Mouse (Mus musculus): ENCODE data around the gene Zscan25. TPM values are rescaled to one million over a fixed set of nuclear protein-coding genes. Genes with fewer than 3 reads are reported as not detected.
"Not testable (repeated sequence)": the region's sequence is repeated elsewhere in the genome, so short reads cannot be mapped to it uniquely, and the experiment has no call there.

Gene Zscan25
- polyA plus RNA-seq, 1 experiment from 2014 or later = 0.22 TPM

- no peak for ATAC-seq (ENCODE audit: low read depth)
- Histone ChIP-seq H3K36me3 (ENCODE audit: control insufficient read depth, insufficient read depth) (peaks cover 39% of the 10 kb centered on the region), H3K4me3 (ENCODE audit: low read depth, low read length) (no peak overlapping the region), H3K4me1 (ENCODE audit: control insufficient read depth, low read depth, low read length) (no peaks in the 10 kb centered on the region), H3K27me3 (ENCODE audit: control insufficient read depth, insufficient read depth, low read depth, low read length) (no peaks in the 10 kb centered on the region), H3K27ac (ENCODE audit: low read length) (no peak overlapping the region), H3K9ac (ENCODE audit: low read depth, low read length) (no peak overlapping the region), H3K4me2 (ENCODE audit: low read depth, low read length) (no peak overlapping the region), H3K9me3 (replicated peaks; ENCODE audit: control insufficient read depth, low read length) (no peaks in the 10 kb centered on the region)
- 89% methylated on average over 16 of the region's 16 CpGs for WGBS (ENCODE audit: insufficient replicate concordance)
These were observed 10.4 kb downstream of the Zscan25 start for GRCm38 (mm10) chr5:145290697-145291096.

DNA sequence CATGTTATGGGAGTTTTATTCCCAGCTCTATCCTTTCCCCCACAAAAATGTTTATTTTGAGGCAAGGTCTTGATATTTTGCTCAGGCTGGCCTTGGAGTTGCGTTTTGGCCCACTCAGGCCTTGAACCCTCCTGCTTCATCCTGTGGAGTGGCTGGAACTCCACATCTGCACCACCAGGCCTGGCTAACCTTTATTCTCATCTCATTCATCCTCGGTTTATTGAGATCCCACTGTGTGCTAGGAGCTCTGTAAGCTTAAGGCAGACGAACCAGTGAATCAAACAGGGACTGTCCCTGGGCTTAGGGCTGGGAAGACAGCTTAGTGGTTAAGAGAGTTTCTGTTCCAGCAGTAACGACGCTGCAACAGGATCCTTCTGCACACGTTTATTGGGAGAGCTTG, 12.1 kb downstream of the Zscan25 start:
- Histone ChIP-seq H3K36me3 (ENCODE audit: control insufficient read depth, insufficient read depth) (peaks cover 32% of the 10 kb centered on the region), H3K27ac (ENCODE audit: low read length) (no peak overlapping the region), H3K9me3 (replicated peaks; ENCODE audit: control insufficient read depth, low read length) (no peaks in the 10 kb centered on the region), H3K4me2 (ENCODE audit: low read depth, low read length) (no peak overlapping the region), H3K27me3 (ENCODE audit: control insufficient read depth, insufficient read depth, low read depth, low read length) (no peaks in the 10 kb centered on the region), H3K4me3 (ENCODE audit: low read depth, low read length) (no peak overlapping the region), H3K4me1 (ENCODE audit: control insufficient read depth, low read depth, low read length) (no peaks in the 10 kb centered on the region), H3K9ac (ENCODE audit: low read depth, low read length) (no peak overlapping the region)
- 84% methylated on average over 6 of the region's 6 CpGs for WGBS (ENCODE audit: insufficient replicate concordance)
- ATAC-seq (ENCODE audit: low read depth) = no peak

DNA sequence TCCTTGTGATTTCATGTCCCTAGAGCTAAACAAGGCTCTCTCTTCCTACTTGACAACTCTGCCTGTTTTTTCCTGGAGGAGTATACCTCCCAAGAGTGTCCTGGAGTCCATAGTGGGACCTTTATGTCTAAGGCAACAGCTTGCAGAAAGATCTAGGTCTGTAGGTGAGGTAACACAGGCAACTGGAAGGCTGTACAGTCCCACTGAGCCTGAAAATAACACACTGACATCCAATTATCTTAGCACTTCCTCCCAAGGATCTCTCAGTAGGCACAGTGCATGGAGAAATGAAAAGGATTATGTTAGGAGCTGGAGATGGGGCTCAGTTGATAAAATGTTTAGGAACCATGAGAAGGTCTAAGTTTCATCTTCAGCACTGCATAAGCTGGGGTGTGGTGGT, 20.2 kb downstream of the Zscan25 start:
- Histone ChIP-seq H3K4me2 (ENCODE audit: low read depth, low read length) (no peak overlapping the region), H3K4me3 (ENCODE audit: low read depth, low read length) (no peak overlapping the region), H3K4me1 (ENCODE audit: control insufficient read depth, low read depth, low read length) (no peaks in the 10 kb centered on the region), H3K27ac (ENCODE audit: low read length) (no peak overlapping the region), H3K9me3 (replicated peaks; ENCODE audit: control insufficient read depth, low read length) (no peaks in the 10 kb centered on the region), H3K9ac (ENCODE audit: low read depth, low read length) (no peak overlapping the region), H3K27me3 (ENCODE audit: control insufficient read depth, insufficient read depth, low read depth, low read length) (no peaks in the 10 kb centered on the region), H3K36me3 (ENCODE audit: control insufficient read depth, insufficient read depth) (no peaks in the 10 kb centered on the region)
- ATAC-seq (ENCODE audit: low read depth) = no peak

DNA sequence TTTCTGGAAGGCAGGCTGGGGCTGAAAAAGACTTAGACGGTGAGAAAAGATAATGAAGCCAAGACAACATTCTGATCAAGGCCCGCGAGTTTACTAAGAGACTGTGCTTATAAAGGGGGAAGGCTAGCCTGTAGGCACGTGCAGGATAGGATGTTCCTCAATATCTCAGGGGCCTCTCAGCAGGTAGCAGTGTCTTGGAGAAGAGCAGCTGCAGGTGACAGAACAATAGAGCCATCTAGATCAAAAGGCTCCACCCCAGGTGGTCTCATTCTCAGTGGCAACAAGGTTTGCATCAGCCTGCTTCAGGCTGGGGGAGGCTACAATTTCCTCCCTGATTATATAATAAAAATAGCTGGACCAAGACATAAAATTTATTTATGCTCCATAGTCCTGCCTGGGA, 21.5 kb downstream of the Zscan25 start:
- H3K9ac ChIP-seq (ENCODE audit: low read depth, low read length); H3K36me3 ChIP-seq (ENCODE audit: control insufficient read depth, insufficient read depth); H3K4me1 ChIP-seq (ENCODE audit: control insufficient read depth, low read depth, low read length); H3K4me3 ChIP-seq (ENCODE audit: low read depth, low read length); H3K4me2 ChIP-seq (ENCODE audit: low read depth, low read length); H3K9me3 ChIP-seq (replicated peaks; ENCODE audit: control insufficient read depth, low read length); H3K27ac ChIP-seq (ENCODE audit: low read length); ATAC-seq (ENCODE audit: low read depth); H3K27me3 ChIP-seq (ENCODE audit: control insufficient read depth, insufficient read depth, low read depth, low read length): not testable (repeated sequence)
- 64% methylated on average over 4 of the region's 4 CpGs for WGBS (ENCODE audit: insufficient replicate concordance)

DNA sequence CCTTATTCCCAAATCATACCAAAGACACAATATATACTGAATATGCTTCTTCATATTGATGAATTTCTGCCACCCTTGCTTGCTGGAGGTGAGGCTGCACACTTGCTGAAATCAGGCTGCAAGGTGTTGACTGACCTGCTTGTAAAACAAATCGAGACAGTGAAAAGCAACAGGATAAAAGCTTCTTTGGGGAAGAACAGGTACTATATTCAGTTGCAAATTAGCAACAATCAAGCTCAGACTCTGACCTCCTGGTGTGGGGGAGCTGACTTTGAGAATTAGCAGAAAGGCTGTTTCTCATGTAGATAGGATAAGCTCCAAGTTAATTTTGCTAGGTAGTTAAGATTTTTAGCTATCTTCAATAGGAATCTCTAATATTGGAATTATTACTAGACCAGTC, 22.1 kb downstream of the Zscan25 start:
- Histone ChIP-seq H3K4me1 (ENCODE audit: control insufficient read depth, low read depth, low read length) (no peaks in the 10 kb centered on the region), H3K27ac (ENCODE audit: low read length) (no peak overlapping the region), H3K9ac (ENCODE audit: low read depth, low read length) (no peak overlapping the region), H3K4me2 (ENCODE audit: low read depth, low read length) (no peak overlapping the region), H3K9me3 (replicated peaks; ENCODE audit: control insufficient read depth, low read length) (no peaks in the 10 kb centered on the region), H3K36me3 (ENCODE audit: control insufficient read depth, insufficient read depth) (no peaks in the 10 kb centered on the region), H3K27me3 (ENCODE audit: control insufficient read depth, insufficient read depth, low read depth, low read length) (no peaks in the 10 kb centered on the region), H3K4me3 (ENCODE audit: low read depth, low read length) (no peak overlapping the region)
- no peak for ATAC-seq (ENCODE audit: low read depth)
- WGBS (ENCODE audit: insufficient replicate concordance) = 50% methylated on average over 1 of the region's 1 CpGs

DNA sequence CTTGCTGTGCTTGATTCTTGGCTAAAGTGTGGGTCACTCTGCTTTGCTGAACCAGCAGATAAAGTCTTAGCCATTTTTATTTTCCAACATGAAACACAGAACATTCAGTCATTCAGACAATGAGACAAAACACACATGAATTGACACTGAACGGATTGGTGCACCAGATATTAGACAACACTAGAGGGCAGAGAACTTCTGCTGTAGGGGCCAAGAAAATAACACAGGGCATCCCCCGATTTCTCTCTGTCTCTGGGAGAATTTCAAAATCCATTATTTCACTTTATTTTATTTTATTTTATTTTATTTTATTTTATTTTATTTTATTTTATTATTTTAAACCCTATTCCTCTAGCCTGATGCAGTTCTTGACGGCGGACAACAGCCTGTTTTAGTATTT, 26.7 kb downstream of the Zscan25 start:
- H3K4me3 ChIP-seq (ENCODE audit: low read depth, low read length); H3K9me3 ChIP-seq (replicated peaks; ENCODE audit: control insufficient read depth, low read length); H3K36me3 ChIP-seq (ENCODE audit: control insufficient read depth, insufficient read depth); H3K4me1 ChIP-seq (ENCODE audit: control insufficient read depth, low read depth, low read length); H3K9ac ChIP-seq (ENCODE audit: low read depth, low read length); H3K27ac ChIP-seq (ENCODE audit: low read length); ATAC-seq (ENCODE audit: low read depth); H3K4me2 ChIP-seq (ENCODE audit: low read depth, low read length); H3K27me3 ChIP-seq (ENCODE audit: control insufficient read depth, insufficient read depth, low read depth, low read length): not testable (repeated sequence)
- 71% methylated on average over 4 of the region's 4 CpGs for WGBS (ENCODE audit: insufficient replicate concordance)

DNA sequence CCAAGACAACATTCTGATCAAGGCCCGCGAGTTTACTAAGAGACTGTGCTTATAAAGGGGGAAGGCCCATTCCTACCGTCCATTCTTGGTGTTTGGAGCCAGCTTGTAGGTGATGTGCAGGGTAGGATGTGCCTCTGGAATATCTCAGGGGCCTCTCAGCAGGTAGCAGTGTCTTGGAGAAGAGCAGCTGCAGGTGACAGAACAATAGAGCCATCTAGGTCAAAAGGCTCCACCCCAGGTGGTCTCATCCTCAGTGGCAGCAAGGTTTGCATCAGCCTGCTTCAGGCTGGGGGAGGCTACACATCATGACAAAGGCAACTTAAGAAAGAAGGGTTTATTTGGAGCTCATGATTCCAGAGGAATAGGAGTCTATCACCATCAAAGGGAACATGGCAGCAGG, 27.5 kb downstream of the Zscan25 start:
- H3K4me1 ChIP-seq (ENCODE audit: control insufficient read depth, low read depth, low read length); H3K27ac ChIP-seq (ENCODE audit: low read length); H3K9me3 ChIP-seq (replicated peaks; ENCODE audit: control insufficient read depth, low read length); H3K4me3 ChIP-seq (ENCODE audit: low read depth, low read length); H3K27me3 ChIP-seq (ENCODE audit: control insufficient read depth, insufficient read depth, low read depth, low read length); H3K9ac ChIP-seq (ENCODE audit: low read depth, low read length); ATAC-seq (ENCODE audit: low read depth); H3K36me3 ChIP-seq (ENCODE audit: control insufficient read depth, insufficient read depth); H3K4me2 ChIP-seq (ENCODE audit: low read depth, low read length): not testable (repeated sequence)
- WGBS (ENCODE audit: insufficient replicate concordance) = 70% methylated on average over 3 of the region's 3 CpGs

GRCm38 (mm10) chr5:145313845-145314244, 33.5 kb downstream of the Zscan25 start:
- Histone ChIP-seq H3K4me3 (ENCODE audit: low read depth, low read length) (no peak overlapping the region), H3K4me2 (ENCODE audit: low read depth, low read length) (no peak overlapping the region), H3K9me3 (replicated peaks; ENCODE audit: control insufficient read depth, low read length) (no peaks in the 10 kb centered on the region), H3K4me1 (ENCODE audit: control insufficient read depth, low read depth, low read length) (no peaks in the 10 kb centered on the region), H3K27ac (ENCODE audit: low read length) (no peak overlapping the region), H3K36me3 (ENCODE audit: control insufficient read depth, insufficient read depth) (no peaks in the 10 kb centered on the region), H3K27me3 (ENCODE audit: control insufficient read depth, insufficient read depth, low read depth, low read length) (no peaks in the 10 kb centered on the region), H3K9ac (ENCODE audit: low read depth, low read length) (no peak overlapping the region)
- ATAC-seq (ENCODE audit: low read depth) = peak; percentile 62; the same call in 1 of the 2 replicates

GRCm38 (mm10) chr5:145317141-145317540, 36.8 kb downstream of the Zscan25 start:
- Histone ChIP-seq H3K4me2 (ENCODE audit: low read depth, low read length) (no peak overlapping the region), H3K4me1 (ENCODE audit: control insufficient read depth, low read depth, low read length) (no peaks in the 10 kb centered on the region), H3K36me3 (ENCODE audit: control insufficient read depth, insufficient read depth) (no peaks in the 10 kb centered on the region), H3K4me3 (ENCODE audit: low read depth, low read length) (no peak overlapping the region), H3K9ac (ENCODE audit: low read depth, low read length) (no peak overlapping the region), H3K9me3 (replicated peaks; ENCODE audit: control insufficient read depth, low read length) (no peaks in the 10 kb centered on the region; the same call in 1 of the 2 replicates), H3K27ac (ENCODE audit: low read length) (no peak overlapping the region), H3K27me3 (ENCODE audit: control insufficient read depth, insufficient read depth, low read depth, low read length) (no peaks in the 10 kb centered on the region)
- WGBS (ENCODE audit: insufficient replicate concordance) = 55% methylated on average over 1 of the region's 1 CpGs
- ATAC-seq (ENCODE audit: low read depth) = no peak

GRCm38 (mm10) chr5:145338756-145339155, 58.5 kb downstream of the Zscan25 start:
- H3K4me3 ChIP-seq (ENCODE audit: low read depth, low read length); H3K4me1 ChIP-seq (ENCODE audit: control insufficient read depth, low read depth, low read length); H3K36me3 ChIP-seq (ENCODE audit: control insufficient read depth, insufficient read depth); ATAC-seq (ENCODE audit: low read depth); H3K4me2 ChIP-seq (ENCODE audit: low read depth, low read length); H3K9me3 ChIP-seq (replicated peaks; ENCODE audit: control insufficient read depth, low read length); H3K27ac ChIP-seq (ENCODE audit: low read length); H3K9ac ChIP-seq (ENCODE audit: low read depth, low read length); H3K27me3 ChIP-seq (ENCODE audit: control insufficient read depth, insufficient read depth, low read depth, low read length): not testable (repeated sequence)
